Mouse (Mus musculus) midbrain, embryonic 14.5 days (tissue): ENCODE data around the gene Unc50. TPM values are rescaled to one million over a fixed set of nuclear protein-coding genes. Genes with fewer than 3 reads are reported as not detected.

ENCODE experiments used
- ATAC-seq: fragments of 200-750 bp; cut with Nextera tagmentation; 2 replicates; pipeline ENCODE4 v1.8.0; 2017; ENCODE audit warnings: moderate number of reproducible peaks, moderate library complexity; ENCODE audit not compliant: low FRiP score, low TSS enrichment
- DNase-seq: peaks from one replicate; pipeline ENCODE4 v3.0.0-alpha.2; 2015
- H3K27ac ChIP-seq: fragments of 300-500 bp; sonication (generic); replicated peaks from 2 replicates; pipeline ENCODE4 v1.5.1; 2014; ENCODE audit warnings: mild to moderate bottlenecking, low read depth, low read length, moderate library complexity
- H3K27me3 ChIP-seq: fragments of 300-500 bp; sonication (generic); 2 replicates; pipeline ENCODE4 v1.6.1; 2014; ENCODE audit warnings: low read length, control low read depth, mixed read lengths; ENCODE audit not compliant: control insufficient read depth, insufficient read depth
- H3K36me3 ChIP-seq: fragments of 300-500 bp; sonication (generic); 2 replicates; pipeline ENCODE4 v1.6.1; 2014; ENCODE audit warnings: low read length, control low read depth; ENCODE audit not compliant: control insufficient read depth, insufficient read depth
- H3K4me1 ChIP-seq: fragments of 300-500 bp; sonication (generic); 2 replicates; pipeline ENCODE4 v1.6.1; 2014; ENCODE audit warnings: mild to moderate bottlenecking, antibody characterized with exemption, low read length, control low read depth; ENCODE audit not compliant: control insufficient read depth, insufficient read depth
- H3K4me2 ChIP-seq: fragments of 300-500 bp; sonication (generic); 2 replicates; pipeline ENCODE4 v1.6.1; 2014; ENCODE audit warnings: mild to moderate bottlenecking, low read length, moderate library complexity
- H3K4me3 ChIP-seq: fragments of 300-500 bp; sonication (generic); replicated peaks from 2 replicates; pipeline ENCODE4 v1.5.1; 2014; ENCODE audit warnings: low read depth, low read length
- H3K9ac ChIP-seq: fragments of 300-500 bp; sonication (generic); replicated peaks from 2 replicates; pipeline ENCODE4 v1.6.1; 2014; ENCODE audit warnings: mild to moderate bottlenecking, low read length, moderate library complexity
- H3K9me3 ChIP-seq: fragments of 300-500 bp; sonication (generic); 2 replicates; pipeline ENCODE4 v1.6.1; 2016; ENCODE audit warnings: low read length, control low read depth, mixed read lengths; ENCODE audit not compliant: control insufficient read depth
- WGBS: fragments of 180-500 bp; shearing (Covaris S2); extraction: QIAGEN DNeasy Blood & Tissue Kit; methylation state at CpG from one replicate; pipeline ENCODE4 v1.1.7; 2014; 5-methylcytosine and 5-hydroxymethylcytosine counted together
- polyA plus RNA-seq: library from polyadenylated mRNA; unstranded; fragments of >200 nt; fragmentation: Nextera tagmentation; extraction: Ambion mirVana; gene quantifications from 2 replicates; pipeline ENCODE4 v1.2.1, GENCODE M21; 2014

Gene Unc50
- polyA plus RNA-seq, 1 experiment from 2014 or later: 137 TPM

DNA sequence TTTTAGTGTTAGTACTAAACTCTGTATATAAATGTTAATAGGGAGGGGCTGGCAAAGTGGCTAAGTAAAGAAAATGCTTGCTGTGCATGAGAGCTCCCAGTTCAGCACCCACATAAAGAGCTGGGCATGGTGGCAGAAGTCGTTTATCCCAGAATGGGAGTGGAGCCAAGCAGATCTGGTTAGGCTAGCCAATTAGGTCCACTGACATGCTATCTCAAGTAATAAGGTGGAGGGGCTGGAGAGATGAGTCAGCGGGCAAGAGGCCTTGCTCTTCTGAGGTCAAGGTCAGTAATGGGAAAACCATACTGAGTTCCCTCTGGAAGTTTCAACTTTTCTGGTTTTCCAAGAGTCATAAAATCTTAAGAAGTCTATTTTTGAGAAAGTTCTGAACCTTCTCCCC lies 1.0 kb upstream of the Unc50 start:
- Histone ChIP-seq H3K9me3 (peaks cover 7% of the 10 kb centered on the region), H3K4me3 (peak overlapping the region; percentile 93), H3K4me2 (peak overlapping the region; percentile 89), H3K27me3 (no peaks in the 10 kb centered on the region), H3K9ac (peak overlapping the region; percentile 64), H3K36me3 (peaks cover 49% of the 10 kb centered on the region), H3K4me1 (peaks cover 19% of the 10 kb centered on the region), H3K27ac (no peak overlapping the region)
- ATAC-seq (no peak), DNase-seq (no peak)
- WGBS: 79% methylated on average over 2 of the region's 2 CpGs

- Histone ChIP-seq H3K4me1 (peaks cover 19% of the 10 kb centered on the region), H3K9me3 (no peaks in the 10 kb centered on the region), H3K27ac (peak overlapping the region; percentile 72), H3K27me3 (no peaks in the 10 kb centered on the region), H3K4me2 (peak overlapping the region; percentile 92), H3K4me3 (peak overlapping the region; percentile 93), H3K9ac (peak overlapping the region; percentile 77), H3K36me3 (peaks cover 50% of the 10 kb centered on the region)
- no peak for DNase-seq
- 2% methylated on average over 40 of the region's 40 CpGs for WGBS
- ATAC-seq: peak; percentile 7; the same call in 1 of the 2 replicates
Observed at GRCm38 (mm10) chr1:37430297-37430840, 430 bp downstream of the Unc50 start.

DNA sequence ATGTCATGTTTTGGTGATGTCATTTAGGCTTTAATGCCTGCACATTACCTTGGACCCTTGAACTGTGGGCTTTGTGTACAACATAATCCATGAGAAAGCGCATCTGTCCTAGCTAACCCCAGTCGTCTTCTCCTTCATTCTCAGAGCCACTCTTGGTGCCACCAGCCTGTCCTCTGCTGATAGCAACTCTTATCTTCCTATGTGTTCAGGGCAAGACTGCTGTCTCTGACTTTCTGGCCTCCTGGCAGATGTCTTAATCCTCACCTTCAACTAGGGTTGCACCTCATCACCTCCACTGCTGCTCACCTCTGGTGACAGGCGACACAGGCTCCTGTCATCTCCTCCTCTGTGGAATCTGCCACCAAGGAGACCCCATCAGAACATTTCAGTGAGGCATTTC lies 6.5 kb downstream of the Unc50 start:
- H3K4me3 ChIP-seq: no peak overlapping the region
- no peak overlapping the region for H3K9ac ChIP-seq
- H3K27ac ChIP-seq: no peak overlapping the region
- H3K36me3 ChIP-seq: peaks cover 86% of the 10 kb centered on the region
- WGBS: 95% methylated on average over 3 of the region's 3 CpGs
- DNase-seq (no peak), ATAC-seq (no peak)
- peaks cover 5% of the 10 kb centered on the region; the same call in 1 of the 2 replicates for H3K4me1 ChIP-seq
- no peak overlapping the region for H3K4me2 ChIP-seq
- no peaks in the 10 kb centered on the region for H3K27me3 ChIP-seq
- H3K9me3 ChIP-seq: no peaks in the 10 kb centered on the region

DNA sequence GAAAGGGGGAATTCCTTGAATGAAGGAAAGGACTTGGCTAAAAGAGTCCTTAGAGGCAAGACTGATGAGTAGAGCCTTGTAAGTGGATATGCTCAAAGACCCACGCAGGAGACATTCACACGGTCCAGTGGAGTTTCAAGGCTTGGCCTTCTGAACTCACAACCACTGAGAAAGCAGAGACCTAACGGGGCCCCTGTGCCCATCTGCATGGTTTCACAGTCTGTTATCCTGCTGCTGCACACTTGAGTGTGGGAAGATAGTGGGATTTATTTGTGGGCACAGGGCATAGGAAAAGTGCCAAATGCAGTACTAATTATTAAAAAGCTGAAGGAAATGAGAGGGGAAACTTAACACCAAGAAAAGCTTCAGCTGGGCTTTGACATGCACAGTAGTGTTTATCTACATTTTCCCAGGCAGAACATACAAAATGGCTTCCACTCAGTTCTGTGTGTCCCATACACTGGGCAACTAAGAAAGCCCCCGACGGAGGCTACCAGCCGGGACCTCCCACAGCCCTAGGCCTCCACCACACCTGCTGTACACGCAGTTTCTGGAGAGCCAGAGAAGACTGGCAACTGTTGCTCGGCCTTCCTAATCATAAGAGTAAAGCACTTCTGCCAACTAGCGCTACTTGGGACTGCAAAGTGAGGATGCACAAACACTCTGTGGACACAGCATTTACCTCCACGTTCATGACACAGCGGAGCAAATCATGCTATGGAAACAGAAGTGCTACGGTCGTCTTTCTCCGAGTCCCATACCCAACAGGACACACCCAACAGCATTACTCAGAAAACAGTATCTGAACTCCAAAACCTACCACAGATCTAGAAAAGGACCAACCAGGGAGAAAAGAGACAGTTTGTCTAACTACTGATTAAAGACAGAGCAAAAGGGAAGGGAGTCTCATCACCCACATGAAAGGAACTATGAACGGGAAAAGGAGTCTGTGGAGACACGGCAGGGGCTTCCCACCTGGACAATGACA lies 13.2 kb downstream of the Unc50 start:
- Histone ChIP-seq H3K4me1 (no peaks in the 10 kb centered on the region), H3K9me3 (no peaks in the 10 kb centered on the region), H3K9ac (no peak overlapping the region), H3K4me3 (no peak overlapping the region), H3K27me3 (no peaks in the 10 kb centered on the region), H3K27ac (no peak overlapping the region), H3K36me3 (peaks cover 62% of the 10 kb centered on the region), H3K4me2 (no peak overlapping the region)
- ATAC-seq (no peak), DNase-seq (no peak)
- 93% methylated on average over 16 of the region's 16 CpGs for WGBS

- H3K9me3 ChIP-seq: no peaks in the 10 kb centered on the region
- H3K27ac ChIP-seq: no peak overlapping the region
- H3K4me2 ChIP-seq: no peak overlapping the region
- no peak overlapping the region for H3K4me3 ChIP-seq
- H3K27me3 ChIP-seq: no peaks in the 10 kb centered on the region
- no peaks in the 10 kb centered on the region for H3K4me1 ChIP-seq
- WGBS: 77% methylated on average over 10 of the region's 10 CpGs
- DNase-seq (peak; percentile 72), ATAC-seq (no peak)
- peaks cover 25% of the 10 kb centered on the region for H3K36me3 ChIP-seq
- no peak overlapping the region for H3K9ac ChIP-seq
Observed at GRCm38 (mm10) chr1:37448361-37449095, 18.6 kb downstream of the Unc50 start.

DNA sequence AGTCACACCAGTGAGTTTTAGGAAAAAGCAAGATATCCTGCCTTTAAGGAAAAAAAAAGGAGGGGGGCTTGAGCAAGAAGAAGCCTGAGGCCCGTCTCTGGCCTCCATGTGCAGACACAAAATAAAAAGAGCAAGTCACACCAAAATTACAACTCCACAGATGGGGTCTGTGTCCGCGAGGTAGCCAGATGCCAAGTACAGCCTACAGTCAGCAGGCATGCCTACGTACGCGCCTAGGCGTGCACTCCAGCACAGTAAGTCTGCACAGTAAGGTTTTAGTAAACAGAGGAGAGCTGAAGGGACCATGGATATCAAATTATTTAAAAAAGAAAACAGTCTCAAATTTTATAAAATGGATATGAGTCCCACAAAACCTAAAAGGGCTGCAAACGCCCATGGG lies 21.3 kb downstream of the Unc50 start:
- ATAC-seq: no peak
- H3K9me3 ChIP-seq: no peaks in the 10 kb centered on the region
- no peak for DNase-seq
- H3K36me3 ChIP-seq: peaks cover 20% of the 10 kb centered on the region
- H3K4me2 ChIP-seq: no peak overlapping the region
- 95% methylated on average over 8 of the region's 8 CpGs for WGBS
- no peak overlapping the region for H3K4me3 ChIP-seq
- H3K4me1 ChIP-seq: no peaks in the 10 kb centered on the region
- no peak overlapping the region for H3K9ac ChIP-seq
- H3K27ac ChIP-seq: no peak overlapping the region
- no peaks in the 10 kb centered on the region for H3K27me3 ChIP-seq

DNA sequence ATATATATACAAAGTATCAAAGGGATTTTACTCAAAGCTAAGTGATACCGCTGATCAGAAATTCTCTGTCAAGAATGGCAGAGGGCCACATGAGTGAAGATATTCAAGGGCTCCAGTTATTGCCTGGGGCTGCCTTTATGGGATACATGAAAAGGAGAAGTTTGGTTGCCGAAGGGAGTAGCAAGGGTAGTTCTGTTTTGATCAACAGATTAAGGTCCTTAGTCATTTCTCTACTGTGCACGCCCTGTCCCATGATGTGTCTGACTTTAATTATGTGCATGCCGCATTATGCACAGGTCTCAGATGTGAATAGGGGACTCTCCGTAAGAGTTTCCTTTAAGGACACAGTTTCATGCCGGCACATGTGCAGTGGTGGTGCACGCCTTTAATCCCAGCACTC lies 27.6 kb downstream of the Unc50 start:
- Histone ChIP-seq H3K4me3 (no peak overlapping the region), H3K27ac (no peak overlapping the region), H3K9me3 (no peaks in the 10 kb centered on the region), H3K36me3 (0 out of 2 replicates have a peak, but pooled peaks cover 4% of the 10 kb centered on the region), H3K9ac (no peak overlapping the region), H3K4me2 (no peak overlapping the region), H3K27me3 (no peaks in the 10 kb centered on the region), H3K4me1 (no peaks in the 10 kb centered on the region)
- DNase-seq: no peak
- 92% methylated on average over 7 of the region's 7 CpGs for WGBS
- ATAC-seq: no peak

DNA sequence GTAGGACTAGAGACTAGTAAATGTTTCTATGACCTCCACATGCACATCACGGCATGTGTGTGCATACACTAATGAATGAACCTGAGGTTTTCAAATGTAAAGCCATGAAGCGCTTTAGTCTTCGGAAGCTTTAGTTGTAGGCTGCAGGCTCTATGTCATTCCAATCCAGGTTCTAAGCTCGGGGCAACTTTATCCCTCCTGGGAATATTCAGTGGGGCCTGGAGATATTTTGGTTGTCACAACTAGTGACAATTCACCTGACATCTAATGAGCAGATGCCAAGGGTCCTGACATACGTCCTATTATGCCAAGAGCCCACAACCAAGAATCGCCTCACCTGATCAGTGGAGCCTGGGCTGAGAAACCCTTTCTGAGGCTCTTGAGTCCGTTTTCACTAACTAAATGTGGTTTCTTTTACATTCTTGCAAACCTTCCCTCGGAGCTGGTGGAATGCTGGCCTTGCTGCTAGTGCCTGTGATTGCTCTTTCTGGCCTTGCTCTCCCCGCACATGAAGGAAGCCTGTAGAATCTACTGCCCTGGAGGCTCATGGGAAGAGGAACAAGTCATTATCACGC lies 35.0 kb downstream of the Unc50 start:
- 89% methylated on average over 10 of the region's 10 CpGs for WGBS
- no peaks in the 10 kb centered on the region for H3K36me3 ChIP-seq
- ATAC-seq: no peak

More for the DNA sequence above, 35.0 kb downstream of the Unc50 start:
- Histone ChIP-seq H3K9ac (no peak overlapping the region), H3K27me3 (no peaks in the 10 kb centered on the region), H3K9me3 (no peaks in the 10 kb centered on the region), H3K4me2 (no peak overlapping the region), H3K27ac (no peak overlapping the region), H3K4me1 (no peaks in the 10 kb centered on the region), H3K4me3 (no peak overlapping the region)
- DNase-seq: no peak
